Mouse (Mus musculus) heart, embryonic 16.5 days (tissue): ENCODE measurements around the gene Sh3bp2. TPM values are rescaled to one million over a fixed set of nuclear protein-coding genes. Genes with fewer than 3 reads are reported as not detected.
"Not testable (repeated sequence)": the region's sequence is repeated elsewhere in the genome, so short reads cannot be mapped to it uniquely, and the experiment has no call there.

Source experiments
- ATAC-seq: fragments of 200-750 bp; cut with Nextera tagmentation; replicated peaks from 2 replicates; pipeline ENCODE4 v1.8.0; 2017; ENCODE audit warnings: moderate number of reproducible peaks; ENCODE audit not compliant: insufficient read depth, low FRiP score; ENCODE audit errors: extremely low read depth
- H3K27ac ChIP-seq: fragments of 300-500 bp; sonication (generic); 2 replicates; pipeline ENCODE4 v1.5.1; 2014; ENCODE audit warnings: mild to moderate bottlenecking, low read length, control low read depth, moderate library complexity
- H3K27me3 ChIP-seq: fragments of 300-500 bp; sonication (generic); 2 replicates; pipeline ENCODE4 v1.6.1; 2014; ENCODE audit warnings: low read length, mixed read lengths; ENCODE audit not compliant: control insufficient read depth, insufficient read depth
- H3K36me3 ChIP-seq: fragments of 300-500 bp; sonication (generic); 2 replicates; pipeline ENCODE4 v1.6.1; 2014; ENCODE audit not compliant: control insufficient read depth, insufficient read depth
- H3K4me1 ChIP-seq: fragments of 300-500 bp; sonication (generic); 2 replicates; pipeline ENCODE4 v1.6.1; 2014; ENCODE audit warnings: low read length, mixed read lengths; ENCODE audit not compliant: control insufficient read depth, insufficient read depth
- H3K4me2 ChIP-seq: fragments of 300-500 bp; sonication (generic); 2 replicates; pipeline ENCODE4 v1.6.1; 2014; ENCODE audit warnings: low read depth, mild to moderate bottlenecking, control low read depth, low read length
- H3K4me3 ChIP-seq: fragments of 300-500 bp; sonication (generic); 2 replicates; pipeline ENCODE4 v1.5.1; 2014; ENCODE audit warnings: mild to moderate bottlenecking, control low read depth, low read length
- H3K9ac ChIP-seq: fragments of 300-500 bp; sonication (generic); 2 replicates; pipeline ENCODE4 v1.6.1; 2014; ENCODE audit warnings: low read length, control low read depth
- H3K9me3 ChIP-seq: fragments of 300-500 bp; sonication (generic); replicated peaks from 2 replicates; pipeline ENCODE4 v1.6.1; 2016; ENCODE audit warnings: low read length; ENCODE audit not compliant: control insufficient read depth
- WGBS: fragments of 180-500 bp; shearing (Covaris S2); extraction: QIAGEN DNeasy Blood & Tissue Kit; methylation state at CpG from one replicate; pipeline ENCODE4 v1.1.7; 2014; 5-methylcytosine and 5-hydroxymethylcytosine counted together
- polyA plus RNA-seq: library from polyadenylated mRNA; unstranded; fragments of >200 nt; fragmentation: Nextera tagmentation; extraction: Ambion mirVana; gene quantifications from 2 replicates; pipeline ENCODE4 v1.2.1, GENCODE M21; 2015

Gene Sh3bp2
- polyA plus RNA-seq, 1 experiment from 2014 or later = 3.9 TPM

DNA sequence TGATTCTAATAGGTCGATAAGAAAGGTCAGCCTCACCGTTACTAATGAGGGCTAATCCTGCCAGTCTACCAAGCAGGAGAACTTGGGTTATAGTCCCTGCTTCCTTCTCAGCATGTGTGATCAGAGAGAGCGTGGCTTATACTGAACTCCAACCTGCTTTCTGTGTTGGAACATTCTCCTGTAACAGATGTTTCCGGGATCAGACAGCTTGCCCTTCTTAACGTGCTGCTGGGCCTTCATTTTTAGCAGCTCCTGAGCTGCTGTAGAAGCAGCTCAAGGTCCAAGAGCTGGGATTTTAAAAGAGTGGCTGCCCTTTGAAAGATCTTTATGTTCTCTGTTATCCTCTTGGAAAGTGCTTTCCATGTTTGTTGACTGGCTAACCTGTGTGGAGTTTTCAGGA is 59.6 kb downstream of the Sh3bp2 start:
- H3K27ac ChIP-seq = no peak overlapping the region
- H3K9ac ChIP-seq = no peak overlapping the region
- H3K27me3 ChIP-seq = no peaks in the 10 kb centered on the region
- H3K4me3 ChIP-seq = no peak overlapping the region
- 70% methylated on average over 5 of the region's 5 CpGs for WGBS
- no peak overlapping the region for H3K4me2 ChIP-seq
- H3K36me3 ChIP-seq = no peaks in the 10 kb centered on the region
- no peak for ATAC-seq
- peaks cover 25% of the 10 kb centered on the region for H3K4me1 ChIP-seq
- H3K9me3 ChIP-seq = no peaks in the 10 kb centered on the region

DNA sequence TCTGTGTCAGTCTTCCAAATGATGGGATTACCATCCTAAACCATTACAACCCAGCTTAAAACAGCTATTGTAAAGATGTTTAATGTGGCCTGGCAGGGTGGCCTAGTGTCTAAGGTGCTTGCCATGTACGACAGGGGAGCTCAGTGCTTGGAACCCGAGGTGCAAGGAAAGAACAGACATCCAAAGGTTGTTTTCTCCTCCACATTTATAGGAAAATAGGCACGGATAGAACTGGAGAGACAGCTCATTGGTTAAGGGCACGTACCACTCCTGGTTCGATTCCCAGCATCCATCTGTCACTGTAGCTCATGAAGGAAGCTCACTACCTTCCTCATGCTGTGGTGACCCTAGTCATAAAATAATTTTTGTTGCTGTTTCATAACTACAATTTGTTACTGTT is 62.2 kb downstream of the Sh3bp2 start:
- Histone ChIP-seq H3K27me3 (no peaks in the 10 kb centered on the region), H3K27ac (no peak overlapping the region), H3K4me2 (no peak overlapping the region), H3K4me3 (no peak overlapping the region), H3K9ac (no peak overlapping the region), H3K4me1 (peaks cover 14% of the 10 kb centered on the region), H3K36me3 (no peaks in the 10 kb centered on the region), H3K9me3 (no peaks in the 10 kb centered on the region)
- 86% methylated on average over 5 of the region's 5 CpGs for WGBS
- no peak for ATAC-seq

DNA sequence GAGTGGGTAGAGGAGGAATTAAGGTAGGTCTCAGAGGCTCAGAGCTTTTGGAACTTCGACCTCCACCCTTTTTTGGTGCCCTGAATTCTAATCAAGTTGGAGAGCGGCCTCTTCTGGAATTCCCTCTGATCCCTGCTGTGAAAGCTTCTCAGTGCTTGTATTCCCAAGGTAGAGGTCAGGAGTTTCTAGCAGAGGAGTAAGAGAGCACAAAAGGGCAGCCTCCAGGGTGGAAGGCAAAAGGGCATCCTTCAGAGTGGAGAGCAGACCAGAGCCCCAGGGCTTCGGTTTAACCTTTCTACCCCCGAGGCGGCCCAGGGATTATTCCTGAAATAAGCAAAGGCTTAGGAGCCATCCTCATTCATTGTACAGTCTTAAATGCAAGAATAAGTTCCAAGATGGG is 64.4 kb downstream of the Sh3bp2 start:
- H3K9ac ChIP-seq = no peak overlapping the region
- H3K27me3 ChIP-seq = no peaks in the 10 kb centered on the region
- H3K4me3 ChIP-seq = no peak overlapping the region

DNA sequence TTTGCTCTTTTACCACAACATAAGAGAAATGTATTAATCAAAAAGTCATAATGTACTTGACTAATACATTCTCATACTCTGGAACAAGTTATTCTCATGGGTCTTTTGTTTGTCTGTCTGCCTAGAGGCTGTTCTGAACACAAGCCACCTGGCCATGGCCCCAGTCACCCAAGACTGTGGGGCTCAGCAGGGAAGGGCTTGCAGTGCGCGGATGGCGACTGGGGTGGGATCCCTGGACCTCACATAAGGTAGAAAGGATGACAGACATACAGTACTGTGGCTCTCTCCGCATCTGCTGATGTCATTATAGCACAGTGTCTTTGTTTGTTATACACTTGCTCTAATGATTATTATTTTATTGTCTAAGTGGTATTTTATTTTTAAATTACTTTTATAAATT is 65.1 kb downstream of the Sh3bp2 start:
- 78% methylated on average over 4 of the region's 4 CpGs for WGBS
- no peaks in the 10 kb centered on the region for H3K27me3 ChIP-seq
- no peak overlapping the region for H3K9ac ChIP-seq
- H3K36me3 ChIP-seq = no peaks in the 10 kb centered on the region
- peaks cover 5% of the 10 kb centered on the region for H3K4me1 ChIP-seq
- no peak overlapping the region for H3K4me2 ChIP-seq
- H3K27ac ChIP-seq = no peak overlapping the region
- H3K9me3 ChIP-seq = no peaks in the 10 kb centered on the region
- H3K4me3 ChIP-seq = no peak overlapping the region
- ATAC-seq = no peak; the same call in 1 of the 2 replicates

More for the DNA sequence above, 64.4 kb downstream of the Sh3bp2 start:
- ATAC-seq = no peak
- Histone ChIP-seq H3K27ac (no peak overlapping the region), H3K9me3 (no peaks in the 10 kb centered on the region), H3K4me2 (no peak overlapping the region), H3K4me1 (peaks cover 5% of the 10 kb centered on the region), H3K36me3 (no peaks in the 10 kb centered on the region)
- WGBS = 32% methylated on average over 5 of the region's 5 CpGs

DNA sequence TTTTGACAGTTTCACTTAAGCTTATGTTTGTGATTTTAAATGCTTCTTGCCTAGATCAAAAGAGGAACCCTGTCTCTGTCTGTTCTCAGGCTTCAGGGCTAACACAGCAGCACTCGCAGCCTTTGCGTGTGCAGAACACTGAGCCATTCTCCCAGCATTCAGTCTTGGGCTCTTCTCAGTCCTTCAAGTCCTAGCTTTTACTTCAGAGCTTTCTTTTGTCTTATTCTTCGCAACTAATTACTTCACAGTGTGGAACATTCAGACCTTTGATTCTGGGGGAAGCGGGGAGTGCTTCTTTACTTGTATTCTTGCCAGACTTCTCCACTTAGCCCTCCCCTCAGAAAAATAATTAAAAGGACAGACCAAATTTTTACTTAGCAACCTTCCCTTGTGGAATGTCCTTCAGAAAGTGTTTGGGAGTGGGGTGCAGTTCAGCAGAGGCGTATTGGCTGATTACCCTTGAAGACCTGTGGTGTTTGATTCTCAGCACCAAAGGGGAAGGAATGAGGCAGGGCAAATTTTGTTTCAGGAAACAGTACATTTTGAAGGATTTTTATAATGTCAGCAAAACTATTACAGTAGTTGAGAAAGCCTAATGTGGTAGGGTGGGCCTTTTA is 65.9 kb downstream of the Sh3bp2 start:
- Histone ChIP-seq H3K4me3 (no peak overlapping the region), H3K9me3 (no peaks in the 10 kb centered on the region), H3K27me3 (no peaks in the 10 kb centered on the region), H3K4me1 (peaks cover 5% of the 10 kb centered on the region), H3K9ac (no peak overlapping the region), H3K36me3 (no peaks in the 10 kb centered on the region), H3K27ac (no peak overlapping the region), H3K4me2 (no peak overlapping the region)
- WGBS = 76% methylated on average over 5 of the region's 5 CpGs
- no peak for ATAC-seq

DNA sequence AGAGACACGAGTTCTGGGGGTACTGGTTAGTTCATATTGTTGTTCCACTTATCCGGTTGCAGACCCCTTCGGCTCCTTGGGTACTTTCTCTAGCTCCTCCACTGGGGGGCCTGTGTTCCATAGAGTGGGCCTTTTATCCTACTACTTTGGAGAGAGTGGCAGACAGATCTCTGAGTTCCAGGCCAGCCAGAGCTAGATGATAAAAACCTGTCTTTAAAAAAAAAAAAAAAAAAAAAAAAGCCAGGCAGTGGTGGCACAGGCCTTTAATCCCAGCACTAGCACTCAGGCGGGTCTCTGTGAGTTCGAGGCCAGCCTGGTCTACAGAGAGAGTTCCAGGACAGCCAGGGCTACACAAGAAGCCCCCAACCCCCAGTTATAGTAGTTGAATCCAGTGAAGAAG is 66.6 kb downstream of the Sh3bp2 start:
- not testable (repeated sequence) for H3K9ac ChIP-seq, H3K27ac ChIP-seq, H3K4me2 ChIP-seq, H3K4me3 ChIP-seq, H3K36me3 ChIP-seq, H3K4me1 ChIP-seq, H3K9me3 ChIP-seq, H3K27me3 ChIP-seq, ATAC-seq
- WGBS = 95% methylated on average over 5 of the region's 5 CpGs

DNA sequence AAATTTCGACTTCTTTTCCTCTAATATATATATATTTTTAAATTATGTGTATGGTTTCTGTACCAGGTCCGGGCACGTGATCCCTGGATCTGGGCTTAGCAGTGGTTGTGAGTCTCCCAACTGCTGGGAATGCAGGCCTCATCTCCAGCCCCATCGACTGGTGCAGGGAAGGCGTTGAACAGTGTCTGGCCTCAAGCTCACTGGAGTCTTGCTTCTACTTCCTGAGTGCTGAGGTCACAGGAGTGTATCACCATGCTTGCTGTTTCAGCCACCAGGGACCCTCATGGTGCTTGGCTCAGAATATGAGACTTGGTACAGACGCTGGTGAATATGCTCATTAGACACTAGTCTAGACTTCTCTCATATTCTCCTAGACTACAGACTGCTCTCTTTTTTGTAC is 67.0 kb downstream of the Sh3bp2 start:
- H3K4me2 ChIP-seq = no peak overlapping the region
- ATAC-seq = no peak
- no peak overlapping the region for H3K27ac ChIP-seq
- no peaks in the 10 kb centered on the region for H3K36me3 ChIP-seq
- no peak overlapping the region for H3K9ac ChIP-seq
- H3K4me3 ChIP-seq = no peak overlapping the region
- H3K9me3 ChIP-seq = no peaks in the 10 kb centered on the region
- no peaks in the 10 kb centered on the region for H3K27me3 ChIP-seq
- H3K4me1 ChIP-seq = peaks cover 2% of the 10 kb centered on the region
- WGBS = 85% methylated on average over 6 of the region's 6 CpGs

DNA sequence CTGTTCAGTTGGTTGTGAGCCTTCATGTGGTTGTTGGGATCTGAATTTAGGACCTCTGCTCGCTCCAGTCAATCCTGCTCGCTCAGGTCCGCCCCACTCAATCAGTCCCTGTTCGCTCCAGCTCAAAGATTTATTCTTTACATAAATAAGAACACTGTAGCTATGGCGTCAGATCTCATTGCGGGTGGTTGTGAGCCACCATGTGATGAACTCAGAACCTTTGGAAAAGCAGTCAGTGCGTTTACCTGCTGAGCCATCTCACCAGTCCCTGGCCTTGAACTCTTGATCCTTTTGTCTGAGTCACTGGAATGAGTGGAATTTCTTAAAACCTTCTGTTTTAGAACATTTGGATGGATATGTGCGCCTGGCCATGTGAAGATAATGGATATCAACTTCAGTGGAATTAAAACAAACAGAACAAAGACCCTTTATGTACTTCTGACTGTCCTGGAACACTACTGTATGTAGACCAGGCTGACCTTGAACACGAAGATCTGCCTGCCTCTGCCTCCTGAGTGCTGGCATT is 67.6 kb downstream of the Sh3bp2 start:
- no peak for ATAC-seq

DNA sequence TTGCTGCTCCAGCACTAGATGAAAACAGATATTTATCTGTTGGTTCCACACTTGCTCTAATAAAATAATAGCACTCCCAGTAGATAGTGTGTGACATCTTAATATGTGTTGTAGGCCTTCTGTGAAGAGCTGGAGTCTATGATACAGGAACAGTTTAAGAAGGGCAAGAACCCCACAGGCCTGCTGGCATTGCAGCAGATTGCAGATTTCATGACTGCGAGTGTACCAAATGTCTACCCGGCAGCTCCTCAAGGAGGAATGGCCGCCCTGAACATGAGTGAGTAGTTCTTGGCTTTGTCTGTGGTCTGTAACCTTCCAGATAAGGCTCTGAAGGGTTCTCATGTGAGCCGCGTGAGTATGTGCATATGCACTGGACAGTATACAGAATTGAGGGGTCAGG is 78.9 kb downstream of the Sh3bp2 start:
- no peaks in the 10 kb centered on the region for H3K27me3 ChIP-seq
- 0 out of 2 replicates have a peak, but pooled peaks cover 3% of the 10 kb centered on the region for H3K4me1 ChIP-seq
- 81% methylated on average over 5 of the region's 5 CpGs for WGBS
- no peaks in the 10 kb centered on the region for H3K9me3 ChIP-seq
- no peak overlapping the region for H3K27ac ChIP-seq
- H3K9ac ChIP-seq = no peak overlapping the region
- no peak for ATAC-seq
- H3K4me3 ChIP-seq = no peak overlapping the region
- peaks cover 28% of the 10 kb centered on the region for H3K36me3 ChIP-seq
- H3K4me2 ChIP-seq = no peak overlapping the region

More for the DNA sequence above, 67.6 kb downstream of the Sh3bp2 start:
- Histone ChIP-seq H3K9me3 (no peaks in the 10 kb centered on the region), H3K4me3 (no peak overlapping the region), H3K27me3 (no peaks in the 10 kb centered on the region), H3K36me3 (no peaks in the 10 kb centered on the region), H3K4me1 (peaks cover 2% of the 10 kb centered on the region), H3K9ac (no peak overlapping the region), H3K4me2 (no peak overlapping the region), H3K27ac (no peak overlapping the region)
- WGBS = 93% methylated on average over 9 of the region's 9 CpGs
